Mouse (Mus musculus): ENCODE measurements around the gene Sec16b. TPM values are rescaled to one million over a fixed set of nuclear protein-coding genes. Genes with fewer than 3 reads are reported as not detected.

Gene Sec16b
- polyA plus RNA-seq (2016; fragmentation: Nextera tagmentation; extraction: Ambion mirVana): 0.63 and 0.73 TPM in 2 replicates

GRCm38 (mm10) chr1:157506522-157506921 lies at the start of gene Sec16b:
Sec16b (plus strand) TSS chr1:157506728.
- DNase-seq (ENCODE audit: extremely low spot score, low spot score): no peak
- WGBS: 50% methylated on average over 5 of the region's 5 CpGs
- H3K9me3 ChIP-seq: no peaks in the 10 kb centered on the region
- H3K4me1 ChIP-seq: peaks cover 20% of the 10 kb centered on the region
- no peak within 1 kb of the TSS for H3K27ac ChIP-seq
- H3K27me3 ChIP-seq (ENCODE audit: poor library complexity, severe bottlenecking): no peaks in the 10 kb centered on the region
- H3K4me3 ChIP-seq: no peak within 1 kb of the TSS
- H3K36me3 ChIP-seq (replicated peaks): no peaks in the 10 kb centered on the region

GRCm38 (mm10) chr1:157457789-157458188 lies 48.7 kb upstream of the Sec16b start:
- WGBS: 68% methylated on average over 3 of the region's 3 CpGs

GRCm38 (mm10) chr1:157458421-157459208 lies 47.9 kb upstream of the Sec16b start, which contains the start of gene Cryzl2:
Cryzl2 (plus strand) TSS chr1:157458577.
- peaks cover 37% of the 10 kb centered on the region for H3K4me1 ChIP-seq
- H3K27ac ChIP-seq: peak within 1 kb of the TSS; percentile 89
- peak; percentile 85 for DNase-seq (ENCODE audit: extremely low spot score, low spot score)
- H3K4me3 ChIP-seq: peak within 1 kb of the TSS; percentile 56
- H3K36me3 ChIP-seq (replicated peaks): no peaks in the 10 kb centered on the region
- WGBS: 3% methylated on average over 28 of the region's 29 CpGs
- H3K9me3 ChIP-seq: no peaks in the 10 kb centered on the region
- H3K27me3 ChIP-seq (ENCODE audit: poor library complexity, severe bottlenecking): peaks cover 51% of the 10 kb centered on the region

More at GRCm38 (mm10) chr1:157457789-157458188, 48.7 kb upstream of the Sec16b start:
- H3K4me3 ChIP-seq: no peak overlapping the region
- no peaks in the 10 kb centered on the region for H3K9me3 ChIP-seq
- H3K4me1 ChIP-seq: peaks cover 45% of the 10 kb centered on the region
- H3K36me3 ChIP-seq (replicated peaks): no peaks in the 10 kb centered on the region
- DNase-seq (ENCODE audit: extremely low spot score, low spot score): no peak
- 0 out of 2 replicates have a peak overlapping the region, but pooled peaks have one; percentile 89 for H3K27ac ChIP-seq
- peaks cover 51% of the 10 kb centered on the region for H3K27me3 ChIP-seq (ENCODE audit: poor library complexity, severe bottlenecking)

- Histone ChIP-seq H3K36me3 (replicated peaks) (no peaks in the 10 kb centered on the region), H3K4me3 (no peak overlapping the region), H3K9me3 (no peaks in the 10 kb centered on the region), H3K27ac (no peak overlapping the region), H3K27me3 (ENCODE audit: poor library complexity, severe bottlenecking) (peaks cover 44% of the 10 kb centered on the region), H3K4me1 (peaks cover 33% of the 10 kb centered on the region)
- WGBS: 91% methylated on average over 5 of the region's 5 CpGs
- DNase-seq (ENCODE audit: extremely low spot score, low spot score): no peak
These were observed 46.6 kb upstream of the Sec16b start for GRCm38 (mm10) chr1:157459904-157460303.

GRCm38 (mm10) chr1:157461276-157461675 lies 45.3 kb upstream of the Sec16b start:
- peaks cover 33% of the 10 kb centered on the region for H3K4me1 ChIP-seq
- H3K36me3 ChIP-seq (replicated peaks): no peaks in the 10 kb centered on the region
- H3K27ac ChIP-seq: no peak overlapping the region
- H3K27me3 ChIP-seq (ENCODE audit: poor library complexity, severe bottlenecking): peaks cover 31% of the 10 kb centered on the region
- no peak overlapping the region for H3K4me3 ChIP-seq
- WGBS: 97% methylated on average over 5 of the region's 5 CpGs
- no peaks in the 10 kb centered on the region for H3K9me3 ChIP-seq
- DNase-seq (ENCODE audit: extremely low spot score, low spot score): no peak

GRCm38 (mm10) chr1:157462336-157462735 lies 44.2 kb upstream of the Sec16b start:
- peaks cover 20% of the 10 kb centered on the region for H3K27me3 ChIP-seq (ENCODE audit: poor library complexity, severe bottlenecking)
- H3K4me3 ChIP-seq: no peak overlapping the region
- peaks cover 31% of the 10 kb centered on the region for H3K4me1 ChIP-seq
- no peak overlapping the region for H3K27ac ChIP-seq
- WGBS: 78% methylated on average over 3 of the region's 3 CpGs
- no peaks in the 10 kb centered on the region for H3K36me3 ChIP-seq (replicated peaks)
- DNase-seq (ENCODE audit: extremely low spot score, low spot score): no peak
- no peaks in the 10 kb centered on the region for H3K9me3 ChIP-seq

- 79% methylated on average over 3 of the region's 3 CpGs for WGBS
- Histone ChIP-seq H3K27me3 (ENCODE audit: poor library complexity, severe bottlenecking) (peaks cover 20% of the 10 kb centered on the region), H3K36me3 (replicated peaks) (no peaks in the 10 kb centered on the region), H3K4me3 (no peak overlapping the region), H3K4me1 (peaks cover 6% of the 10 kb centered on the region; the same call in 1 of the 2 replicates), H3K9me3 (no peaks in the 10 kb centered on the region), H3K27ac (no peak overlapping the region)
- DNase-seq (ENCODE audit: extremely low spot score, low spot score): no peak
These were observed 41.3 kb upstream of the Sec16b start for GRCm38 (mm10) chr1:157465194-157465593.

GRCm38 (mm10) chr1:157467866-157468265 lies 38.7 kb upstream of the Sec16b start:
- DNase-seq (ENCODE audit: extremely low spot score, low spot score): no peak
- no peaks in the 10 kb centered on the region for H3K9me3 ChIP-seq
- no peaks in the 10 kb centered on the region for H3K27me3 ChIP-seq (ENCODE audit: poor library complexity, severe bottlenecking)
- no peaks in the 10 kb centered on the region for H3K36me3 ChIP-seq (replicated peaks)
- 95% methylated on average over 8 of the region's 8 CpGs for WGBS
- H3K4me1 ChIP-seq: no peaks in the 10 kb centered on the region
- no peak overlapping the region for H3K4me3 ChIP-seq
- no peak overlapping the region for H3K27ac ChIP-seq

- H3K27me3 ChIP-seq (ENCODE audit: poor library complexity, severe bottlenecking): no peaks in the 10 kb centered on the region
- peaks cover 8% of the 10 kb centered on the region for H3K4me1 ChIP-seq
- H3K27ac ChIP-seq: no peak overlapping the region
- H3K9me3 ChIP-seq: no peaks in the 10 kb centered on the region
- H3K4me3 ChIP-seq: no peak overlapping the region
- H3K36me3 ChIP-seq (replicated peaks): no peaks in the 10 kb centered on the region
- WGBS: 93% methylated on average over 9 of the region's 9 CpGs
- DNase-seq (ENCODE audit: extremely low spot score, low spot score): no peak
These were observed 35.7 kb upstream of the Sec16b start for GRCm38 (mm10) chr1:157470761-157471386.

- Histone ChIP-seq H3K36me3 (replicated peaks) (no peaks in the 10 kb centered on the region), H3K9me3 (no peaks in the 10 kb centered on the region), H3K27ac (no peak overlapping the region), H3K4me1 (peaks cover 8% of the 10 kb centered on the region), H3K4me3 (no peak overlapping the region), H3K27me3 (ENCODE audit: poor library complexity, severe bottlenecking) (no peaks in the 10 kb centered on the region)
- WGBS: 92% methylated on average over 7 of the region's 7 CpGs
- DNase-seq (ENCODE audit: extremely low spot score, low spot score): no peak
These were observed 33.8 kb upstream of the Sec16b start for GRCm38 (mm10) chr1:157472716-157473115.

GRCm38 (mm10) chr1:157474865-157475264 lies 31.7 kb upstream of the Sec16b start:
- WGBS: 94% methylated on average over 8 of the region's 8 CpGs
- peaks cover 8% of the 10 kb centered on the region for H3K4me1 ChIP-seq
- no peaks in the 10 kb centered on the region for H3K9me3 ChIP-seq
- H3K27me3 ChIP-seq (ENCODE audit: poor library complexity, severe bottlenecking): no peaks in the 10 kb centered on the region
- H3K4me3 ChIP-seq: no peak overlapping the region
- no peak for DNase-seq (ENCODE audit: extremely low spot score, low spot score)
- no peak overlapping the region for H3K27ac ChIP-seq
- H3K36me3 ChIP-seq (replicated peaks): no peaks in the 10 kb centered on the region

GRCm38 (mm10) chr1:157476231-157476630 lies 30.3 kb upstream of the Sec16b start:
- DNase-seq (ENCODE audit: extremely low spot score, low spot score): no peak
- H3K27ac ChIP-seq: no peak overlapping the region
- no peak overlapping the region for H3K4me3 ChIP-seq
- H3K9me3 ChIP-seq: no peaks in the 10 kb centered on the region
- H3K4me1 ChIP-seq: peaks cover 14% of the 10 kb centered on the region
- WGBS: 87% methylated on average over 2 of the region's 2 CpGs
- H3K27me3 ChIP-seq (ENCODE audit: poor library complexity, severe bottlenecking): no peaks in the 10 kb centered on the region
- H3K36me3 ChIP-seq (replicated peaks): no peaks in the 10 kb centered on the region

GRCm38 (mm10) chr1:157480090-157480489 lies 26.4 kb upstream of the Sec16b start:
- WGBS: 30% methylated on average over 9 of the region's 9 CpGs
- peaks cover 6% of the 10 kb centered on the region for H3K4me1 ChIP-seq
- H3K9me3 ChIP-seq: no peaks in the 10 kb centered on the region
- H3K4me3 ChIP-seq: no peak overlapping the region
- H3K36me3 ChIP-seq (replicated peaks): no peaks in the 10 kb centered on the region
- no peak for DNase-seq (ENCODE audit: extremely low spot score, low spot score)
- H3K27me3 ChIP-seq (ENCODE audit: poor library complexity, severe bottlenecking): no peaks in the 10 kb centered on the region
- H3K27ac ChIP-seq: no peak overlapping the region
